Mouse (Mus musculus) heart, adult 2 months (tissue): Measurements from ENCODE around the gene Cbr2.
A peak's percentile ranks its signal among the peaks of the same experiment; 100 is the strongest.

ENCODE experiments used
- CTCF ChIP-seq: fragments of 200-600 bp; IDR thresholded peaks from 2 replicates; pipeline ENCODE4 v1.8.1; 2022; ENCODE audit warnings: antibody characterized with exemption, mild to moderate bottlenecking, moderate library complexity
- EP300 ChIP-seq: fragments of 200-500 bp; IDR thresholded peaks from 2 replicates; pipeline ENCODE4 v1.6.1; 2011; ENCODE audit warnings: low read depth, low read length, control low read depth; ENCODE audit not compliant: insufficient read depth
- POLR2A ChIP-seq: fragments of 200-500 bp; IDR thresholded peaks from 2 replicates; pipeline ENCODE4 v1.6.1; 2011; ENCODE audit warnings: mild to moderate bottlenecking, low read depth, low read length, control low read depth; ENCODE audit not compliant: insufficient read depth

DNA sequence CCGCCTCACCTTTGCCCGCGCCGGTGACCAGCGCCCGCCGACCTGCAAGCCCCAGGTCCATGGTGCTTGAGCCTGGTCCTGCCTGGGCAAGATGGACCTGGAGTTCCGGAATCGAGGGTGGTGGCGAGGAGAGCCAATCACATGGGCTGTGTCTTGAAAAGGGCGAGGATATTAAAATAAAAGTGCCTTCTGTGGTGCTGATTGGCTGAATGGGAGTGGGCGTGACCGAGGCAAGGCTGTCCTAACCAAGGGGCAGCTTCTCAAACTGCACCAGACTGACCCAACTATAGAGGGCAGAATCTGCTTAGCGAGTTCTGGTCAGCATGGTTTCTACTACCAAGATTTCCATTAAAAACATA lies 4.8 kb downstream of the Cbr2 start, which contains the start of gene Dcxr:
- TF ChIP-seq POLR2A (peak; percentile 74), CTCF (peak; percentile 74), EP300 (0 out of 2 replicates have a peak, but pooled peaks have one; percentile 41)
